Mouse (Mus musculus) liver, embryonic 14.5 days (tissue): ENCODE measurements around the gene Wdr45b. TPM values are rescaled to one million over a fixed set of nuclear protein-coding genes. Genes with fewer than 3 reads are reported as not detected.

Experiments
- ATAC-seq: fragments of 200-750 bp; cut with Nextera tagmentation; 2 replicates; pipeline ENCODE4 v1.8.0; 2017; ENCODE audit warnings: moderate number of reproducible peaks, mild to moderate bottlenecking, moderate library complexity; ENCODE audit not compliant: insufficient read depth
- DNase-seq, 3 experiments: peaks; one replicate each; pipeline ENCODE4 v3.0.0-alpha.2; 2012 to 2013; ENCODE audit warnings: low read depth in 3 of 3, low spot score in 3 of 3
- H3K27ac ChIP-seq: fragments of 300-500 bp; sonication (generic); 2 replicates; pipeline ENCODE4 v1.5.1; 2014; ENCODE audit warnings: moderate library complexity, mild to moderate bottlenecking, control low read depth, inconsistent platforms
- H3K27me3 ChIP-seq: fragments of 300-500 bp; sonication (generic); 2 replicates; pipeline ENCODE4 v1.6.1; 2014; ENCODE audit warnings: mild to moderate bottlenecking, low read length, moderate library complexity; ENCODE audit not compliant: control insufficient read depth, insufficient read depth
- H3K36me3 ChIP-seq: fragments of 300-500 bp; sonication (generic); replicated peaks from 2 replicates; pipeline ENCODE4 v1.6.1; 2014; ENCODE audit warnings: low read depth; ENCODE audit not compliant: control insufficient read depth, insufficient read depth
- H3K4me1 ChIP-seq, 2 experiments: fragments of 200-500 bp in 1 of 2; fragments of 300-500 bp in 1 of 2; sonication (generic) in 1 of 2; replicated peaks; 2 replicates each; pipeline ENCODE4 v1.6.1; 2012 to 2014; ENCODE audit warnings: antibody characterized with exemption in 1 of 2, inconsistent platforms in 1 of 2, low read length in 1 of 2; ENCODE audit not compliant: control insufficient read depth in 2 of 2, insufficient read depth in 2 of 2
- H3K4me2 ChIP-seq: fragments of 300-500 bp; sonication (generic); 2 replicates; pipeline ENCODE4 v1.6.1; 2014; ENCODE audit warnings: low read depth, mild to moderate bottlenecking, control low read depth, moderate library complexity
- H3K4me3 ChIP-seq, 2 experiments: fragments of 200-500 bp in 1 of 2; fragments of 300-500 bp in 1 of 2; sonication (generic) in 1 of 2; 2 replicates each; pipeline ENCODE4 v1.5.1; 2012 to 2014; ENCODE audit warnings: low read depth in 2 of 2, low read length in 2 of 2, mild to moderate bottlenecking in 2 of 2, control low read depth in 1 of 2, inconsistent platforms in 1 of 2, moderate library complexity in 1 of 2; ENCODE audit not compliant: insufficient read depth in 1 of 2
- H3K9ac ChIP-seq: fragments of 300-500 bp; sonication (generic); replicated peaks from 2 replicates; pipeline ENCODE4 v1.6.1; 2014; ENCODE audit warnings: mild to moderate bottlenecking, control low read depth, moderate library complexity
- H3K9me3 ChIP-seq: fragments of 300-500 bp; sonication (generic); 2 replicates; pipeline ENCODE4 v1.6.1; 2016; ENCODE audit warnings: low read length, mixed read lengths; ENCODE audit not compliant: control insufficient read depth
- CTCF ChIP-seq: IDR thresholded peaks from 2 replicates; pipeline ENCODE4 v1.5.1; 2016; ENCODE audit warnings: antibody characterized with exemption, low read depth, control low read depth
- EP300 ChIP-seq: IDR thresholded peaks from 2 replicates; pipeline ENCODE4 v1.6.1; 2016; ENCODE audit warnings: antibody characterized with exemption, low read depth
- WGBS: fragments of 180-500 bp; shearing (Covaris S2); extraction: QIAGEN DNeasy Blood & Tissue Kit; methylation state at CpG from one replicate; pipeline ENCODE4 v1.1.7; 2014; ENCODE audit not compliant: insufficient replicate concordance; 5-methylcytosine and 5-hydroxymethylcytosine counted together
- polyA plus RNA-seq, 2 experiments: library from polyadenylated mRNA; depleted of rRNA in 1 of 2; stranded (reverse) in 1 of 2; unstranded in 1 of 2; fragments of >200 nt; fragmentation: Nextera tagmentation in 1 of 2; extraction: Ambion mirVana in 1 of 2; gene quantifications; 2 replicates each; pipeline versions ENCODE4 v1.2.1 to v1.2.3; 2012 to 2014

Wdr45b gene
- polyA plus RNA-seq, 2 experiments = 15.3 to 19.7 TPM

- Histone ChIP-seq H3K27ac (no peak overlapping the region), H3K4me2 (no peak overlapping the region), H3K36me3 (peaks cover 39% of the 10 kb centered on the region), H3K4me3 (no peak overlapping the region), H3K4me1 (no peaks in the 10 kb centered on the region), H3K9me3 (no peaks in the 10 kb centered on the region), H3K27me3 (no peaks in the 10 kb centered on the region), H3K9ac (no peak overlapping the region)
- TF ChIP-seq EP300 (no peak), CTCF (no peak)
- no peak for DNase-seq
- WGBS = 88% methylated on average over 8 of the region's 8 CpGs
- no peak for ATAC-seq
Measured at GRCm38 (mm10) chr11:121306608-121307007, 47.6 kb downstream of the Wdr45b start.

- no peaks in the 10 kb centered on the region for H3K4me1 ChIP-seq
Measured at GRCm38 (mm10) chr11:121305371-121305770, 48.9 kb downstream of the Wdr45b start.

GRCm38 (mm10) chr11:121300265-121300664 lies 54.0 kb downstream of the Wdr45b start:
- no peak for TF ChIP-seq CTCF
- no peak for TF ChIP-seq EP300
- DNase-seq (no peak), ATAC-seq (no peak)
- Histone ChIP-seq H3K27me3 (no peaks in the 10 kb centered on the region), H3K9ac (no peak overlapping the region), H3K36me3 (peaks cover 46% of the 10 kb centered on the region), H3K27ac (no peak overlapping the region), H3K9me3 (no peaks in the 10 kb centered on the region), H3K4me1 (no peaks in the 10 kb centered on the region), H3K4me3 (no peak overlapping the region), H3K4me2 (no peak overlapping the region)
- 89% methylated on average over 9 of the region's 9 CpGs for WGBS

More at GRCm38 (mm10) chr11:121305371-121305770, 48.9 kb downstream of the Wdr45b start:
- no peak overlapping the region for H3K4me3 ChIP-seq
- H3K27me3 ChIP-seq = no peaks in the 10 kb centered on the region
- no peaks in the 10 kb centered on the region for H3K9me3 ChIP-seq
- WGBS = 76% methylated on average over 6 of the region's 6 CpGs
- no peak overlapping the region for H3K4me2 ChIP-seq
- TF ChIP-seq CTCF = no peak
- no peak for TF ChIP-seq EP300
- ATAC-seq = no peak
- no peak overlapping the region for H3K27ac ChIP-seq
- H3K9ac ChIP-seq = no peak overlapping the region
- peaks cover 37% of the 10 kb centered on the region for H3K36me3 ChIP-seq
- DNase-seq = no peak

- H3K27me3 ChIP-seq = no peaks in the 10 kb centered on the region
- no peak overlapping the region for H3K9ac ChIP-seq
- peaks cover 49% of the 10 kb centered on the region for H3K36me3 ChIP-seq
- 78% methylated on average over 8 of the region's 8 CpGs for WGBS
- no peak for ATAC-seq
- H3K9me3 ChIP-seq = no peaks in the 10 kb centered on the region
- DNase-seq = no peak
- H3K4me1 ChIP-seq = no peaks in the 10 kb centered on the region
- H3K4me3 ChIP-seq = no peak overlapping the region
- H3K27ac ChIP-seq = no peak overlapping the region
- H3K4me2 ChIP-seq = no peak overlapping the region
- no peak for TF ChIP-seq EP300
- no peak for TF ChIP-seq CTCF
Measured at GRCm38 (mm10) chr11:121298493-121298892, 55.8 kb downstream of the Wdr45b start.

- H3K36me3 ChIP-seq = peaks cover 58% of the 10 kb centered on the region
- TF ChIP-seq EP300 (no peak), CTCF (no peak)
- H3K4me3 ChIP-seq = no peak overlapping the region
- ATAC-seq (no peak), DNase-seq (no peak)
- H3K9me3 ChIP-seq = no peaks in the 10 kb centered on the region
- no peak overlapping the region for H3K9ac ChIP-seq
- WGBS = 84% methylated on average over 5 of the region's 5 CpGs
- no peak overlapping the region for H3K4me2 ChIP-seq
- no peaks in the 10 kb centered on the region for H3K4me1 ChIP-seq
- no peak overlapping the region for H3K27ac ChIP-seq
- H3K27me3 ChIP-seq = no peaks in the 10 kb centered on the region
Measured at GRCm38 (mm10) chr11:121294771-121295170, 59.5 kb downstream of the Wdr45b start.
